Mouse (Mus musculus): Measurements from ENCODE around the gene Csrnp1. TPM values are rescaled to one million over a fixed set of nuclear protein-coding genes. Genes with fewer than 3 reads are reported as not detected.

Gene Csrnp1
- total RNA-seq, 2 experiments from 2014 or later: 5.9 to 12.0 TPM

GRCm38 (mm10) chr9:119972582-119972981 is 11.9 kb downstream of the Csrnp1 start:
- TF ChIP-seq CTCF (IDR thresholded peaks at IDR 0.05): no peak
- peak overlapping the region; percentile 66 for H3K27ac ChIP-seq
- peak; percentile 83 for DNase-seq
- intact Hi-C loops (cut with DNase I): no loop called here
- no peak overlapping the region for H3K4me3 ChIP-seq

- Histone ChIP-seq H3K4me3 (no peak overlapping the region), H3K27ac (no peak overlapping the region)
- intact Hi-C loops (cut with DNase I): no loop called here
- DNase-seq: no peak
- no peak for TF ChIP-seq CTCF (IDR thresholded peaks at IDR 0.05)
Measured at GRCm38 (mm10) chr9:119972166-119972565, 12.3 kb downstream of the Csrnp1 start.

- DNase-seq: no peak
- H3K27ac ChIP-seq: peak overlapping the region; percentile 32
- no peak for TF ChIP-seq CTCF (IDR thresholded peaks at IDR 0.05)
- H3K4me3 ChIP-seq: no peak overlapping the region
- intact Hi-C loops (cut with DNase I): no loop called here
Measured at GRCm38 (mm10) chr9:119970763-119971656, 13.4 kb downstream of the Csrnp1 start.

- no peak overlapping the region for H3K4me3 ChIP-seq
- intact Hi-C loops (cut with DNase I): no loop called here
- peak; percentile 48 for TF ChIP-seq CTCF (IDR thresholded peaks at IDR 0.05)
- H3K27ac ChIP-seq: peak overlapping the region; percentile 32
- peak; percentile 67 for DNase-seq
Measured at GRCm38 (mm10) chr9:119970221-119970620, 14.2 kb downstream of the Csrnp1 start.

- no peak for TF ChIP-seq CTCF (IDR thresholded peaks at IDR 0.05)
- intact Hi-C loops (cut with DNase I): no loop called here
- no peak for DNase-seq
- Histone ChIP-seq H3K27ac (no peak overlapping the region), H3K4me3 (no peak overlapping the region)
Measured at GRCm38 (mm10) chr9:119969811-119970210, 14.6 kb downstream of the Csrnp1 start.

- no peak for TF ChIP-seq CTCF (IDR thresholded peaks at IDR 0.05)
Measured at GRCm38 (mm10) chr9:119966221-119966910, 18.1 kb downstream of the Csrnp1 start.

GRCm38 (mm10) chr9:119965186-119965585 is 19.3 kb downstream of the Csrnp1 start:
- intact Hi-C loops (cut with DNase I): no loop called here
- DNase-seq: no peak
- no peak for TF ChIP-seq CTCF (IDR thresholded peaks at IDR 0.05)
- Histone ChIP-seq H3K27ac (no peak overlapping the region), H3K4me3 (no peak overlapping the region)

More at GRCm38 (mm10) chr9:119966221-119966910, 18.1 kb downstream of the Csrnp1 start:
- DNase-seq: no peak
- intact Hi-C loops (cut with DNase I): no loop called here
- Histone ChIP-seq H3K27ac (no peak overlapping the region), H3K4me3 (no peak overlapping the region)

- intact Hi-C loops (cut with DNase I): no loop called here
- H3K27ac ChIP-seq: peak overlapping the region; percentile 74
- peak overlapping the region; percentile 5; the same call in 1 of the 2 replicates for H3K4me3 ChIP-seq
- no peak for DNase-seq
- TF ChIP-seq CTCF (IDR thresholded peaks at IDR 0.05): no peak
Measured at GRCm38 (mm10) chr9:119964206-119964605, 20.3 kb downstream of the Csrnp1 start.

- peak; percentile 83 for DNase-seq
- Histone ChIP-seq H3K4me3 (peak overlapping the region; percentile 31), H3K27ac (peak overlapping the region; percentile 74)
- TF ChIP-seq CTCF (IDR thresholded peaks at IDR 0.05): peak; percentile 97; the same call in 1 of the 2 replicates
- intact Hi-C loops (cut with DNase I): loop anchor here (1.0 to 2.0 kb wide), 2 partner anchors 48 to 110 kb away; no protein-coding TSS in a partner anchor
Measured at GRCm38 (mm10) chr9:119962987-119963667, 21.3 kb downstream of the Csrnp1 start.

GRCm38 (mm10) chr9:119962216-119962615 is 22.2 kb downstream of the Csrnp1 start:
- H3K4me3 ChIP-seq: no peak overlapping the region
- DNase-seq: no peak
- H3K27ac ChIP-seq: no peak overlapping the region
- no peak for TF ChIP-seq CTCF (IDR thresholded peaks at IDR 0.05)
- intact Hi-C loops (cut with DNase I): loop anchor here (2.0 kb wide), 1 partner anchor 111 kb away; no protein-coding TSS in a partner anchor

- no peak for DNase-seq
- no peak overlapping the region for H3K27ac ChIP-seq
- no peak for TF ChIP-seq CTCF (IDR thresholded peaks at IDR 0.05)
- intact Hi-C loops (cut with DNase I): no loop called here
- no peak overlapping the region for H3K4me3 ChIP-seq
Measured at GRCm38 (mm10) chr9:119958835-119959234, 25.6 kb downstream of the Csrnp1 start.

- no peak for TF ChIP-seq CTCF (IDR thresholded peaks at IDR 0.05)
- no peak overlapping the region for H3K27ac ChIP-seq
- H3K4me3 ChIP-seq: no peak overlapping the region
- intact Hi-C loops (cut with DNase I): no loop called here
- DNase-seq: no peak
Measured at GRCm38 (mm10) chr9:119951388-119951787, 33.1 kb downstream of the Csrnp1 start.
